Mouse (Mus musculus) liver, embryonic 14.5 days (tissue): ENCODE results near the gene Afg1l.

Experiments
- CTCF ChIP-seq: IDR thresholded peaks from 2 replicates; pipeline ENCODE4 v1.5.1; 2016; ENCODE audit warnings: antibody characterized with exemption, low read depth, control low read depth
- EP300 ChIP-seq: IDR thresholded peaks from 2 replicates; pipeline ENCODE4 v1.6.1; 2016; ENCODE audit warnings: antibody characterized with exemption, low read depth

DNA sequence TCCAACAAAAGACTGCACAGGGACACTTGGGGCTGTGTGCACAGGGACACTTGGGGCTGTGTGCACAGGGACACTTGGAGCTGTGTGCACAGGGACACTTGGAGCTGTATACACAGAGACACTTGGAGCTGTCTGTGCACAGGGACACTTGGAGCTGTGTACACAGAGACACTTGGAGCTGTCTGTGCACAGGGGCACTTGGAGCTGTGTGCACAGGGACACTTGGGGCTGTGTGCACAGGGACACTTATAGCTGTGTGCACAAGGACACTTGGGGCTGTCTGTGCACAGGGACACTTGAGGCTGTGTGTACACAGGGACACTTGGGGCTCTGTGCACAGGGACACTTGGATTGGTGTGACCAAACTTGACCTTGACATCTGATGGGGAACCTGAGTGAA lies 154.4 kb downstream of the Afg1l start:
- no peak for TF ChIP-seq CTCF
- TF ChIP-seq EP300 = no peak
